Mouse (Mus musculus): ENCODE measurements around the gene Olfr247.
"Not testable (repeated sequence)": the region's sequence is repeated elsewhere in the genome, so short reads cannot be mapped to it uniquely, and the experiment has no call there.

Olfr247 gene

DNA sequence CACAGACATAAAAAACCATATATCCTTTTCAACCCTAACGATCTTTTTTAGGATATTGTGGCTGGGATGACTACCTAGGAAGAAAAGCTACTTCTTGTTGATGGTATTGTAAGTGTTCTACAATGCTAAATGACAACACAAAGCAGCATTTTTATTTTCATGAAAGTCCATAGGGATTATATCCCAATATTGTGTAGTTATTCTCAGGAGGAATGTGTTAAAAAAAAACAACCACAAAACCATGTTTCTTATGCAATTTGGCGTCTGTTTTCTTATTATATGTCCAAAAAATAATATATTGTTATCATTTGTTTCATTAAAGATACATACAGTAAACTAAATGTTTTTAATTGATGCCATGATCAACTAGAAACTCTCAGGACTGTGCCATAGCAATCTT, at the start of gene Olfr247:
Gene Olfr247, minus strand, starts transcription at position 101 of the 400 bp plus-strand sequence.
- not testable (repeated sequence) for DNase-seq (ENCODE audit: low spot score in 2 of 2)

DNA sequence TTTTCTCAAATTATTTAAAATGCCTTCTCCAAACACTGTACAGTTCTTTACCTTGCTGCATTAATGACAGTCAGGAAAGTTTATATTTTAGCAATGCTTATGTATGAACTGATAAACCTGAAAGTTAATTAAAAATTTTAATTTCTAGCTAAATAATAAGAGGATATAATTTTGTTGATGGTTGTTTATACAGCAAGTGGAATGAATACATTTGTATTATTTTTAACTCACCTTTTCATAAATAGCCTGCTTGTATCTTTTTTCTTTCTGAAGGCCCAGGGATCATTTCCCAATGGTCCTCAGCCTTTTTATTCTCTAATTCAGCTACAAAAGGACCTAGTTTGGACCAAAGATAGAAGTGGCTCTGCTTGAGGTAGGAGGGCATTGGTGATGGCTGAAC, 36.4 kb upstream of the Olfr247 start, which contains the start of gene Olfr820:
Gene Olfr820, plus strand, starts transcription at position 301 of the 400 bp plus-strand sequence.
- no peak for DNase-seq (ENCODE audit: low spot score in 2 of 2)

DNA sequence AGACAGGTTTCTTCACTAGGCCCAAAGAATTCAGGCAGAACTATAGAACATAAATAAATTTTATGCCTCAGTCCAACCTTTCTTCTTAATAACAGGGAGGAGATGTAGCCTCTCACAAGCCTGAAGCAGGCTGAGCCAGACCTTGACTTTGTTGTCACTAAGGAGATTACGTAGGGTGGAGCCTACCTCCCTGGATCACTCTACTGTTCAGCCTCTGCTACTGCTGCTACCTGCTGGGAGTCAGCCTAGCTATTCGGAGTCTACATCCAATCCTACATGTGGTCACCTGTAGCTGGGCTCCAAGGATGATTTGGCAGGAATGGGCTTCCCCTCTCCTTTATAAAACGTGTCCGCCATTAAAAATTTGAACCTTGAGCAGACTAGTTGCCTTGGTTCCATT, 29.4 kb upstream of the Olfr247 start:
- DNase-seq (ENCODE audit: low spot score in 2 of 2) = not testable (repeated sequence)

DNA sequence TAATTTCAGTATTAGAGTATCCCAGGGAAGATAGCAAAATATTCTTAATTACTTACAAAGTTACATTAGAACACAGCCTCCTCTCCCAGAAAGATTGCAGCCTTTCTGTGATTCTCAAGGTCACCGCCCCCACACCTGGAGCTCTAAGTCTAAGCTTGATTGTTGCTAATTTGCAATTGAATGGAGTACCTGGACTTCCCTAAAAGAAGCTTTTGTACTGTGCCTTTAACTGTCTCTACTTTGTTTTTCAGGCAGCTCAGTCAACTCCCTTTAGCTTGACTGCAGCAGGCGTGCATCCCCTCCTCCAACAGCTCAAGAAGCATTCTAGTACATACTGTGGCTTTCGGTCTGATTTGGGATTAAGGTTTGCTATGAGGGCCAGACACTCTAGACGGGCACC, 28.2 kb upstream of the Olfr247 start:
- not testable (repeated sequence) for DNase-seq (ENCODE audit: low spot score in 2 of 2)

DNA sequence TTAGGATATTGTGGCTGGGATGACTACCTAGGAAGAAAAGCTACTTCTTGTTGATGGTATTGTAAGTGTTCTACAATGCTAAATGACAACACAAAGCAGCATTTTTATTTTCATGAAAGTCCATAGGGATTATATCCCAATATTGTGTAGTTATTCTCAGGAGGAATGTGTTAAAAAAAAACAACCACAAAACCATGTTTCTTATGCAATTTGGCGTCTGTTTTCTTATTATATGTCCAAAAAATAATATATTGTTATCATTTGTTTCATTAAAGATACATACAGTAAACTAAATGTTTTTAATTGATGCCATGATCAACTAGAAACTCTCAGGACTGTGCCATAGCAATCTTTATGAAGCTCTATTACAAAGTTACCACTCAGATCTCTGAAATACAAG, 9.0 kb upstream of the Olfr247 start, which contains the start of gene Gm10310:
Gene Gm10310, minus strand, starts transcription at position 101 of the 400 bp plus-strand sequence.
- DNase-seq (ENCODE audit: low spot score in 2 of 2) = not testable (repeated sequence)

DNA sequence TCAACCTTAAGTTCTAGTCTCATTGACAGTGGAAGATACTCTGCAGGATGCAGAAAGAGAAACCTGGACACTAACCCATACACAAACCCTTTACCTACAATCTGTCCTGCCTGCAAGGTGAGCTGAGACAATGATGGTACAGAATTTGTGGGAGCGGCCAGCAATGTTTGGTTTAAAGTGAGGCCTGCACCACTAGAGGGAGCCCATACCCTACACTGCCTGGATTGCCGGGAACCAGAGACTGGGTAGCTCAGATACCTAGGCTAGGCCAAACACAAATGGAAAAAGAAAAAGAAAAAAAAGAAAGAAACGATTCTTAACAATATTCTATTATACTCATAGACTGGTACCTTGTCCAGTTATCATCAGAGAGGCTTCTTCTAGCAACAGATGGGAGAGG, 5.9 kb upstream of the Olfr247 start:
- not testable (repeated sequence) for DNase-seq (ENCODE audit: low spot score in 2 of 2)

DNA sequence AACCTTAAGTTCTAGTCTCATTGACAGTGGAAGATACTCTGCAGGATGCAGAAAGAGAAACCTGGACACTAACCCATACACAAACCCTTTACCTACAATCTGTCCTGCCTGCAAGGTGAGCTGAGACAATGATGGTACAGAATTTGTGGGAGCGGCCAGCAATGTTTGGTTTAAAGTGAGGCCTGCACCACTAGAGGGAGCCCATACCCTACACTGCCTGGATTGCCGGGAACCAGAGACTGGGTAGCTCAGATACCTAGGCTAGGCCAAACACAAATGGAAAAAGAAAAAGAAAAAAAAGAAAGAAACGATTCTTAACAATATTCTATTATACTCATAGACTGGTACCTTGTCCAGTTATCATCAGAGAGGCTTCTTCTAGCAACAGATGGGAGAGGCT, 2.9 kb downstream of the Olfr247 start:
- DNase-seq (ENCODE audit: low spot score in 2 of 2) = not testable (repeated sequence)

DNA sequence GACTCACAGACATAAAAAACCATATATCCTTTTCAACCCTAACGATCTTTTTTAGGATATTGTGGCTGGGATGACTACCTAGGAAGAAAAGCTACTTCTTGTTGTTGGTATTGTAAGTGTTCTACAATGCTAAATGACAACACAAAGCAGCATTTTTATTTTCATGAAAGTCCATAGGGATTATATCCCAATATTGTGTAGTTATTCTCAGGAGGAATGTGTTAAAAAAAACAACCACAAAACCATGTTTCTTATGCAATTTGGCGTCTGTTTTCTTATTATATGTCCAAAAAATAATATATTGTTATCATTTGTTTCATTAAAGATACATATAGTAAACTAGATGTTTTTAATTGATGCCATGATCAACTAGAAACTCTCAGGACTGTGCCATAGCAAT, 8.8 kb downstream of the Olfr247 start, which contains the start of gene Olfr819:
Gene Olfr819, minus strand, starts transcription at position 101 of the 400 bp plus-strand sequence.
- not testable (repeated sequence) for DNase-seq (ENCODE audit: low spot score in 2 of 2)

DNA sequence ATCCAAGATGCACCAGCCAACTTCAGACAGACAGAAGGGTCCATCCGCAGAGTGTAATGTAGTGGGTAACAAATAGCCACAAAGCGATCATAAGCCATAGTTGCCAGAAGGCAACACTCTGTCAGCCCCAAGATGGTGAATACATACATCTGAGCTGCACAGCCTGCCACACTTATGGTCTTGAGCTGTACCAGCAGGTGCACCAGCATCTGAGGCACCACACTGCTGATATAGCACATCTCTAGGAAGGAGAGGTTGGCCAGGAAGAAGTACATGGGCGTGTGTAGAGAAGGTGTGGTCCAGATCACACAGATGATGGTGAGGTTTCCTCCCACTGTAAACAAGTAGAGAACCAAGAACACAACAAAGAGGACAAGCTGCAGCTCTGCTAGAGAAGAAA, 9.7 kb downstream of the Olfr247 start:
- DNase-seq (ENCODE audit: low spot score in 2 of 2) = not testable (repeated sequence)

DNA sequence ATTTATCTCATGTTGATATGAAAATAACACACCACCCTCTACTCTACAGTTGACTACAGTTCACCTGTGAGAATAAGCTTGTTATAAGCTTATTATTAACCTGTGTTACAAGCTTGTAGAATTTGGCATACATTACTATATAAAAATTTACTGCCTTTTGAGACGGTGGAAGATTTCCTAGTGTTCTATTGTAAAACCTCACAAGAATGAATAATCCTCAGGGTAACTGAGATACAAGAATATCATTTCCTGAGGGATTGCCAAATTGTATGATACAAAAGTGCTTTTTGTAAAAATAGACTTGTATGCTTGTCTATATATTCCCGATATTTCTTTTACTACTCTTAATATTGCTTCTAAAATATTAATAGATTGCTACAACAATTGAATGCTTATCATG, 26.9 kb downstream of the Olfr247 start, which contains the start of gene Olfr818:
Gene Olfr818, minus strand, starts transcription at position 101 of the 400 bp plus-strand sequence.
- DNase-seq (ENCODE audit: low spot score in 2 of 2) = no peak

All from thymus, postnatal 10 days (tissue).